Mouse (Mus musculus) myocyte (in vitro differentiated cells): ENCODE results near the gene Psmd8. TPM values are rescaled to one million over a fixed set of nuclear protein-coding genes. Genes with fewer than 3 reads are reported as not detected.
"Not testable (repeated sequence)": the region's sequence is repeated elsewhere in the genome, so short reads cannot be mapped to it uniquely, and the experiment has no call there.

Experiments used
- H3K27me3 ChIP-seq: one replicate; pipeline ENCODE4 v1.6.1; 2011; ENCODE audit not compliant: control insufficient read depth, insufficient read depth, insufficient read length
- H3K36me3 ChIP-seq: one replicate; pipeline ENCODE4 v1.6.1; 2011; ENCODE audit not compliant: control insufficient read depth, insufficient read depth
- H3K4me2 ChIP-seq: one replicate; pipeline ENCODE4 v1.6.1; 2011; ENCODE audit warnings: low read depth, control low read depth
- H3K4me3 ChIP-seq: one replicate; pipeline ENCODE4 v1.5.1; 2011; ENCODE audit warnings: mild to moderate bottlenecking, control low read depth, moderate library complexity
- H3K79me2 ChIP-seq: one replicate; pipeline ENCODE4 v1.6.1; 2011; ENCODE audit not compliant: control insufficient read depth, insufficient read depth
- H3ac ChIP-seq: one replicate; pipeline ENCODE4 v1.6.1; 2011; ENCODE audit not compliant: control insufficient read depth, insufficient read length
- CEBPB ChIP-seq: IDR thresholded peaks from 2 replicates; pipeline ENCODE4 v1.6.1; 2011; ENCODE audit warnings: mild to moderate bottlenecking, moderate library complexity; ENCODE audit not compliant: poor library complexity, insufficient read depth, severe bottlenecking
- E2F4 ChIP-seq: IDR thresholded peaks from one replicate; pipeline ENCODE4 v1.6.1; 2011; ENCODE audit warnings: mild to moderate bottlenecking, control low read depth, moderate library complexity; ENCODE audit not compliant: insufficient read depth
- MAX ChIP-seq: IDR thresholded peaks from one replicate; pipeline ENCODE4 v1.6.1; 2011; ENCODE audit warnings: low read depth, mild to moderate bottlenecking, control low read depth
- MYOD1 ChIP-seq, 3 experiments: IDR thresholded peaks; one replicate each; pipeline ENCODE4 v1.6.1; 2011; ENCODE audit warnings: control low read depth in 2 of 3, low read depth in 2 of 3, mild to moderate bottlenecking in 2 of 3, moderate library complexity in 1 of 3; ENCODE audit not compliant: insufficient read length in 2 of 3, control insufficient read depth in 1 of 3
- MYOG ChIP-seq, 3 experiments: IDR thresholded peaks; one replicate each; pipeline ENCODE4 v1.6.1; 2011; ENCODE audit warnings: control low read depth in 2 of 3, low read depth in 2 of 3, mild to moderate bottlenecking in 2 of 3; ENCODE audit not compliant: insufficient read length in 2 of 3, control insufficient read depth in 1 of 3, insufficient read depth in 1 of 3
- POLR2A ChIP-seq: IDR thresholded peaks from one replicate; pipeline ENCODE4 v1.6.1; 2011; ENCODE audit warnings: low read depth, mild to moderate bottlenecking, control low read depth, moderate library complexity; ENCODE audit not compliant: insufficient read length
- POLR2AphosphoS2 ChIP-seq: IDR thresholded peaks from one replicate; pipeline ENCODE4 v1.6.1; 2011; ENCODE audit warnings: low read depth, control low read depth; ENCODE audit not compliant: insufficient read length
- REST ChIP-seq: IDR thresholded peaks from one replicate; pipeline ENCODE4 v1.6.1; 2011; ENCODE audit warnings: mild to moderate bottlenecking, control low read depth, moderate library complexity; ENCODE audit not compliant: insufficient read depth, insufficient read length
- SRF ChIP-seq: IDR thresholded peaks from one replicate; pipeline ENCODE4 v1.6.1; 2011; ENCODE audit warnings: low read depth; ENCODE audit not compliant: control insufficient read depth, insufficient read length
- TCF12 ChIP-seq: IDR thresholded peaks from one replicate; pipeline ENCODE4 v1.6.1; 2011; ENCODE audit warnings: mild to moderate bottlenecking, control low read depth; ENCODE audit not compliant: poor library complexity, insufficient read depth, severe bottlenecking
- TCF3 ChIP-seq: IDR thresholded peaks from one replicate; pipeline ENCODE4 v1.6.1; 2011; ENCODE audit warnings: low read depth, control low read depth; ENCODE audit not compliant: insufficient read length
- USF1 ChIP-seq: IDR thresholded peaks from one replicate; pipeline ENCODE4 v1.6.1; 2011; ENCODE audit warnings: low read depth, mild to moderate bottlenecking, control low read depth, moderate library complexity
- polyA plus RNA-seq: library from polyadenylated mRNA; unstranded; fragments of >200 nt; fragmentation: generic; extraction: Trizol; gene quantifications from one replicate; pipeline ENCODE4 v1.2.1, GENCODE M21; 2012; ENCODE audit warnings: missing spikeins

The Psmd8 gene
- polyA plus RNA-seq, 1 experiment = 404 TPM

DNA sequence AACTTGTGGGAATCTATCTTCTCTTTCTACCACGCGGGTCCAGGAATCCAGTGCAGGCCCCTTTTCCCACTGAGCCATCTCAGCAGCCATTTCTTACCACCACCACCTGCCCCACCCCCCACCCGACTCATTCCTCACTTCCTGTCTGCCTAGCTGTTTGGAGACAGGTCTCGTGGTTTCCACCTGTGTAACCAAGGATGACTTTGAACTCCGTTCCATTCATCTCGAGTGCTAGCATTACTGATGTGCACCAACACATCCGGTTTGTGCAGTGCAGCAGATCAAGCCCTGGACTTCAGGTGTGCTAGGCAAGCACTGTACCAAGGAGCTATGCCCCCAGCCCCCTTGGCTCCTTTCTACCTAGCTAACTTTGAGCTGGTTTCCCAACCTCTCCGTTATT lies 39.1 kb downstream of the Psmd8 start:
- H3K4me3 ChIP-seq = no peak overlapping the region
- H3K27me3 ChIP-seq = no peaks in the 10 kb centered on the region
- no peaks in the 10 kb centered on the region for H3K79me2 ChIP-seq
- no peaks in the 10 kb centered on the region for H3K36me3 ChIP-seq
- no peak overlapping the region for H3ac ChIP-seq
- TF ChIP-seq MAX (no peak), MYOD1 (IDR thresholded peaks at IDR 0.05; ENCODE audit: control insufficient read depth in 1 of 3, insufficient read length in 2 of 3, low read depth in 2 of 3) (no peak), E2F4 (no peak), CEBPB (no peak), SRF (no peak), TCF12 (no peak), USF1 (no peak), POLR2AphosphoS2 (no peak), MYOG (IDR thresholded peaks at IDR 0.05; ENCODE audit: control insufficient read depth in 1 of 3, insufficient read depth in 1 of 3, insufficient read length in 2 of 3, low read depth in 2 of 3) (no peak), POLR2A (no peak)
- no peak overlapping the region for H3K4me2 ChIP-seq

DNA sequence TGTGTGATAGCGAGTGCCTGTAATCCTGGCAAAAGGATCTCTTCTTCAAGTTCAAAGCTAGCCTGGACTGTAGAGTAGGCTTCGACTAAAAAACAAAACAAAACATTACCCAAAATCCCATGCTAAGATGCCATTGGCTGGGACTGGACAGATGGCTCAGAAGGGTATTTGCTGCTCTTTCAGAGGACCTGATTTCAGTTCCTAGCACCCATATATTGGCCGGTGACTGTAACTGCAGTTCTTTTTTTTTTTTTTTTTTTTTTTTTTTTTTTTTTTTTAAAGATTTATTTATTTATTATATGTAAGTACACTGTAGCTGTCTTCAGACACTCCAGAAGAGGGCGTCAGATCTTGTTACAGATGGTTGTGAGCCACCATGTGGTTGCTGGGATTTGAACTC lies 41.3 kb downstream of the Psmd8 start:
- H3K36me3 ChIP-seq, H3K4me3 ChIP-seq, H3K79me2 ChIP-seq, H3K27me3 ChIP-seq, H3K4me2 ChIP-seq, H3ac ChIP-seq: not testable (repeated sequence)

DNA sequence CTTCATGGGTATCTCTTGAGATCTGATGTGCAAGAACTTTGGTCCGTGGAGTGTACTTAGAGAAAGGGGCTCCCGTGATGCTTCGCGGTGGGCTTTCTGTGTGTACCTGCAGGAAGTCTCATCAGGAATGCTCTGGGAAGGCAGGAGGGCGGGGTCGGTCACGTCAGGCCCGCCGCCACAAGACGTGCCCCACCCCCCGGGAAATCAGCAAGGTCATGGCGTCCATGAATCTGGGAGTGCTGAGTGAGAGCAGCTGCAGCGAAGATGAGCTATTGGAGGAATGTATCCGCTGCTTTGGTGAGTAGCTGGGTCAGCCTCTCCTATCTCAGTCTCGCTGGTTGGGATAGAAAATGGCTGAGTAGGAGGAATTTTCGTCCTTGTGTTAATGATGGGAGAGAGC lies 43.1 kb downstream of the Psmd8 start:
- no peak for TF ChIP-seq E2F4
- no peak for TF ChIP-seq USF1
- TF ChIP-seq TCF3 = no peak
- no peak for TF ChIP-seq MYOG (IDR thresholded peaks at IDR 0.05; ENCODE audit: control insufficient read depth in 1 of 3, insufficient read depth in 1 of 3, insufficient read length in 2 of 3, low read depth in 2 of 3)
- TF ChIP-seq MYOD1 (IDR thresholded peaks at IDR 0.05; ENCODE audit: control insufficient read depth in 1 of 3, insufficient read length in 2 of 3, low read depth in 2 of 3) = no peak
- no peak for TF ChIP-seq CEBPB
- TF ChIP-seq MAX = no peak
- TF ChIP-seq POLR2AphosphoS2 = no peak
- TF ChIP-seq TCF12 = no peak
- TF ChIP-seq POLR2A = no peak
- TF ChIP-seq REST = no peak
- TF ChIP-seq SRF = no peak
- H3K36me3 ChIP-seq = no peaks in the 10 kb centered on the region
- H3K4me2 ChIP-seq = no peak overlapping the region

DNA sequence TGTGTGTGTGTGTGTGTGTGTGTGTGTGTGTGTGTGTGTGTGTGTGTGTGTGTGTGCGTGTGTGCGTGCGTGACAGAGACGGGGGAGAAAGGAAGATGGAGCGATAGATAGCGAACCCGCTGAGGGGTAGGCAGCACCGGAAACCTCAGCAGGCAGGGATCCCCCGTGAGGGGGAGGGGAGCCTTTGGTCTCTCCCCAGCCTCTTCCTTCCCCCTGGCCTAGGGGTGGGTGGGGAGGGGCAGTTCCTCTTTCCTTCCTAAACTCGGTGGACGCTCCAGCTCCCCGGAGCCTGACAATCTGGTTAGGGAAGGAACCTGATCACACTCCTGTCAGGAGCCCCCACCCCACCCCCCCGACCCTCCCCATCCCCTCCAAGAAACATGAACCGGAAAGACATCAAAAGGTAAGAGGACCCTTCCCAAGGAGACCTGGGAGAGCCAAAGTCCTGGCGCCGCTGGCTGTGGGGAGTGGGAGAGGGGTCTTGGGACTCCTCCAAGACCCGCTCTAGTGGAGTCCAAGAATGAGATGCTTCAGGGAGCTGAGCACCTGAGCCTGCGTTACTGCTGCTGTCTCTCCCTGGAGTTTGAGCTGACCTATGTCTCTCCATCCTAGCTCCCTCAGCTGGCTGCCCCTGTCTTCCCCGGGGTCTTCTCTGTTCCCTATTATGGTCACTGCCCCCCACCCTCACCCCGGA lies 45.7 kb downstream of the Psmd8 start, which contains the start of gene Rasgrp4:
Gene Rasgrp4, plus strand, starts transcription at position 159 of the 694 bp plus-strand sequence.
- H3K27me3 ChIP-seq = no peaks in the 10 kb centered on the region
- TF ChIP-seq TCF3 = no peak
- TF ChIP-seq MAX = no peak
- no peak for TF ChIP-seq CEBPB
- no peak for TF ChIP-seq POLR2AphosphoS2
- no peak for TF ChIP-seq POLR2A
- TF ChIP-seq USF1 = no peak
- no peak for TF ChIP-seq E2F4
- no peak for TF ChIP-seq TCF12
- no peak for TF ChIP-seq MYOD1 (IDR thresholded peaks at IDR 0.05; ENCODE audit: control insufficient read depth in 1 of 3, insufficient read length in 2 of 3, low read depth in 2 of 3)
- TF ChIP-seq MYOG (IDR thresholded peaks at IDR 0.05; ENCODE audit: control insufficient read depth in 1 of 3, insufficient read depth in 1 of 3, insufficient read length in 2 of 3, low read depth in 2 of 3) = no peak
- TF ChIP-seq REST = no peak
- no peak for TF ChIP-seq SRF
- H3K4me3 ChIP-seq = no peak within 1 kb of the TSS

More for the DNA sequence above, 43.1 kb downstream of the Psmd8 start:
- Histone ChIP-seq H3K4me3 (no peak overlapping the region), H3ac (no peak overlapping the region), H3K79me2 (no peaks in the 10 kb centered on the region), H3K27me3 (no peaks in the 10 kb centered on the region)

DNA sequence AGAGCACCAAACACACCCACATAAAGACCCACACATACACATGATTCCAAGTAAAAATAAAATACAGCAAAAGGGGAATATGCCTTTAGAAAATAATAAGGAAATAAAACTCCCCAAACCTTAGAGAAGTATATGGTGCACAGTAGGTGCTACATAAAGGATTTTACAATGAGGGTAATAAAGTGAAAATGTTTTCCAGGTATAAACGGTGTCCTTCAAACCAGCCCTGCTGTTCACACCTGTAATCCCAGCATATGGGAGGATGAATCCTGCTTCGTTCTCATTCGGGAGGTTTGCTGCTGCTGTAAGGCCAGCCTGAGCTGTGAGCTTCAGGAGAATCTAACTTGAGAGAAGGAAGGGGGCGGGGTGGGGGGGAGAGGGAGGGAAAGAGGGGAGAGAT lies 46.3 kb downstream of the Psmd8 start:
- no peak overlapping the region for H3K4me2 ChIP-seq
- H3K79me2 ChIP-seq = no peaks in the 10 kb centered on the region
- H3K27me3 ChIP-seq = no peaks in the 10 kb centered on the region
- H3ac ChIP-seq = no peak overlapping the region
- no peak overlapping the region for H3K4me3 ChIP-seq
- no peak for TF ChIP-seq SRF
- no peak for TF ChIP-seq USF1
- H3K36me3 ChIP-seq = no peaks in the 10 kb centered on the region

More for the DNA sequence above, 45.7 kb downstream of the Psmd8 start, which contains the start of gene Rasgrp4:
- Histone ChIP-seq H3ac (no peak within 1 kb of the TSS), H3K79me2 (no peaks in the 10 kb centered on the region), H3K36me3 (no peaks in the 10 kb centered on the region), H3K4me2 (no peak within 1 kb of the TSS)
